Mouse (Mus musculus) Patski (cell line): Measurements from ENCODE around the gene Col5a1. TPM values are rescaled to one million over a fixed set of nuclear protein-coding genes. Genes with fewer than 3 reads are reported as not detected.

ENCODE experiments used
- ATAC-seq: fragments of 100-300 bp; one replicate; pipeline ENCODE4 v1.8.0; 2021
- CTCF ChIA-PET: fragments of 350-600 bp; sonication (Branson Sonifier 250); formaldehyde crosslinking; loops from one replicate; lab custom pipeline; 2022; ENCODE audit warnings: inconsistent platforms; lab: Charles Lee
- POLR2A ChIA-PET: fragments of 350-600 bp; sonication (Branson Sonifier 250); formaldehyde crosslinking; loops from one replicate; lab custom pipeline; 2022; ENCODE audit warnings: antibody characterized with exemption, inconsistent platforms; lab: Charles Lee
- DNase-seq: peaks from one replicate; pipeline ENCODE4 v3.0.0-alpha.2; 2011; ENCODE audit warnings: low read depth, low spot score
- H3K27me3 ChIP-seq: fragments of 371-371 bp; one replicate; pipeline ENCODE4 v1.5.1; 2021
- CTCF ChIP-seq: fragments of 100-300 bp; IDR thresholded peaks from one replicate; pipeline ENCODE4 v1.5.1; 2021
- in situ Hi-C: fragments of 300-500 bp; cut with MboI; formaldehyde crosslinking; loops from 3 replicates; pipeline ENCODE4 v1.11.1; 2018; ENCODE audit warnings: low pct_unique_long_range_greater_than_20kb, mixed read lengths
- polyA plus RNA-seq: library from polyadenylated mRNA; unstranded; gene quantifications from one replicate; pipeline ENCODE4 v1.2.3, GENCODE M21; 2021

The Col5a1 gene
- polyA plus RNA-seq, 1 experiment from 2014 or later: 39.0 TPM

GRCm38 (mm10) chr2:27956751-27957150 is 70.5 kb downstream of the Col5a1 start:
- no peak for DNase-seq
- in situ Hi-C loops: no loop called here
- POLR2A ChIA-PET: no interaction called here

GRCm38 (mm10) chr2:27957184-27957583 is 71.0 kb downstream of the Col5a1 start:
- CTCF ChIA-PET: interaction anchor here (1.8 kb wide), 1 partner anchor 25 kb away, joined by 5 read pairs; no protein-coding TSS in a partner anchor
- H3K27me3 ChIP-seq: no peaks in the 10 kb centered on the region
- POLR2A ChIA-PET: no interaction called here
- DNase-seq (peak; percentile 42), ATAC-seq (no peak)
- in situ Hi-C loops: no loop called here
- no peak for TF ChIP-seq CTCF

More at GRCm38 (mm10) chr2:27956751-27957150, 70.5 kb downstream of the Col5a1 start:
- TF ChIP-seq CTCF: no peak
- H3K27me3 ChIP-seq: no peaks in the 10 kb centered on the region
- no peak for ATAC-seq
- CTCF ChIA-PET: interaction anchor here (1.8 kb wide), 1 partner anchor 24 kb away, joined by 5 read pairs; no protein-coding TSS in a partner anchor

GRCm38 (mm10) chr2:27959275-27959674 is 73.0 kb downstream of the Col5a1 start:
- in situ Hi-C loops: no loop called here
- POLR2A ChIA-PET: no interaction called here
- no peak for TF ChIP-seq CTCF
- no peaks in the 10 kb centered on the region for H3K27me3 ChIP-seq
- CTCF ChIA-PET: interaction anchor here (1.2 to 1.6 kb wide), 2 partner anchors 24 to 28 kb away, joined by 4 to 6 read pairs; no protein-coding TSS in a partner anchor
- ATAC-seq (peak; percentile 68), DNase-seq (peak; percentile 44)

- TF ChIP-seq CTCF: no peak
- in situ Hi-C loops: loop anchor here (5.0 kb wide), 1 partner anchor 34 kb away; no protein-coding TSS in a partner anchor
- ATAC-seq: no peak
These were observed 75.0 kb downstream of the Col5a1 start for GRCm38 (mm10) chr2:27961190-27961589.

GRCm38 (mm10) chr2:27962406-27962805 is 76.2 kb downstream of the Col5a1 start:
- DNase-seq (no peak), ATAC-seq (no peak)
- TF ChIP-seq CTCF: no peak
- POLR2A ChIA-PET: no interaction called here
- in situ Hi-C loops: loop anchor here (5.0 kb wide), 1 partner anchor 35 kb away; no protein-coding TSS in a partner anchor
- CTCF ChIA-PET: interaction anchor here (1.2 kb wide), 1 partner anchor 11 kb away, joined by 3 read pairs; no protein-coding TSS in a partner anchor
- H3K27me3 ChIP-seq: no peaks in the 10 kb centered on the region

More at GRCm38 (mm10) chr2:27961190-27961589, 75.0 kb downstream of the Col5a1 start:
- ChIA-PET CTCF (no interaction called here), POLR2A (no interaction called here)
- no peaks in the 10 kb centered on the region for H3K27me3 ChIP-seq
- DNase-seq: no peak

DNA sequence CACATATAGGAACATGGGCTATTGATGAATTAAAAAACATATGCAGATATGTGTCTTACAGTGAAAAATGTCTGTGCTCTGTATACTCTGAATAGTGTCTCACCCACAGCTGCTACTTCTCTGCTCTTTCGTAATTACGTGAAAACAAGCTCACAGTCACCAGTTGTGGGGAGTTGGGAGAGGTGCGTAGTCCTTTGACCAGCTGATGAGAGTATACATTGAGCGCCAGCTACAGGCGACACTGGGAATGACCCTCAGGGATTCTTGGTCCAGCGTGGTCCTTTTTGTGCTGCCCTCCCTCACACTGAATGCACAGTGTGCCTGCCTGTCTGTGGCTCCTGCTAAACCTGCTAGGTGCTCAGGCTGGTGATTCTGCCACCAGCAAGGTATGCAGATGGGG is 82.9 kb downstream of the Col5a1 start:
- DNase-seq: peak; percentile 13
- CTCF ChIA-PET: interaction anchor here (0.6 to 1.0 kb wide), 3 partner anchors 37 to 268 kb away, joined by 3 to 4 read pairs (median 3); no protein-coding TSS in a partner anchor
- in situ Hi-C loops: no loop called here
- ATAC-seq: no peak
- TF ChIP-seq CTCF: peak; percentile 67
- no peaks in the 10 kb centered on the region for H3K27me3 ChIP-seq
- POLR2A ChIA-PET: no interaction called here

GRCm38 (mm10) chr2:27973840-27974239 is 87.6 kb downstream of the Col5a1 start:
- POLR2A ChIA-PET: no interaction called here
- CTCF ChIA-PET: interaction anchor here (0.6 to 2.4 kb wide), 13 partner anchors 9 to 202 kb away, joined by 3 to 11 read pairs (median 3); no protein-coding TSS in a partner anchor
- in situ Hi-C loops: loop anchor here (5.0 kb wide), 1 partner anchor 202 kb away; no protein-coding TSS in a partner anchor
- ATAC-seq: no peak
- no peaks in the 10 kb centered on the region for H3K27me3 ChIP-seq
- peak; percentile 84 for TF ChIP-seq CTCF
- DNase-seq: no peak

DNA sequence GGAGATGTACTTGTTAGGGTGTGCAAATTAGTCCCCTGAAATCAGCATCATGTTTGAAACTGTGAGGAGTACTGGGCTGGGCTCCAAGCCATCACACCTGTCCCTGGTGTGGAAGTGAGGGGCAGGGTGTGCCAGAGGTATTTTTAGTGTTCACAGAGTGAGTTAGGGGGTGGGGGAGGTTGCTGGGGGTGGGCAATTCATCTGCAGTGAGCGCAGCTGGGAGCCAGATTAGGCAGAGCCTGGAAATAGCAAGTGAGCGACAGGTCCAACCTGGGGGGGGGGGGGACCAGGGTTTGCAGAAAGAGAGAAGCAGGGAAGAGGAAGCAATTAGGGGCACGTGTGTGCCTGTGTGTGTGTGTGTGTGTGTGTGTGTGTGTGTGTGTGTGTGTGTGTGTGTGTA is 89.6 kb downstream of the Col5a1 start:
- TF ChIP-seq CTCF: no peak
- H3K27me3 ChIP-seq: no peaks in the 10 kb centered on the region
- ATAC-seq: no peak
- no peak for DNase-seq
- in situ Hi-C loops: no loop called here
- ChIA-PET CTCF (no interaction called here), POLR2A (no interaction called here)

DNA sequence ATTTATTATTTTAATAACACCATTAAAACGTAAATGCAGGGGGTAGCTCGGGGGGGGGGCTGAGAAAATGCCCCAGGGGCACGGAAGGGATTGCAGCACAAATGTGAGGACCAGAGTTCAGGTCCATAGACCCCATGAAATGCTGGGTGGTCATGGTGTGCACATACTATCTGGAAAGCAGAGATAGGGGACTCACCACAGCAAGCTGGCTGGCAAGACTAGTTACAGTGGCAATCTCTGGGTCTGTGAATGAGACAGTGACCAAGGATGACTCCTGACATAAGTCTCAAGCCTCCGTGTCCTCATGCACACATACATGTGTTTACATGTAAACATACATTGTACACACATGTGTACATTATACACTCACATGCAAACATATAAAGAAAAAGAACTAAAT is 90.3 kb downstream of the Col5a1 start:
- DNase-seq: no peak
- TF ChIP-seq CTCF: no peak
- in situ Hi-C loops: no loop called here
- ATAC-seq: no peak
- ChIA-PET POLR2A (no interaction called here), CTCF (no interaction called here)
- no peaks in the 10 kb centered on the region for H3K27me3 ChIP-seq

DNA sequence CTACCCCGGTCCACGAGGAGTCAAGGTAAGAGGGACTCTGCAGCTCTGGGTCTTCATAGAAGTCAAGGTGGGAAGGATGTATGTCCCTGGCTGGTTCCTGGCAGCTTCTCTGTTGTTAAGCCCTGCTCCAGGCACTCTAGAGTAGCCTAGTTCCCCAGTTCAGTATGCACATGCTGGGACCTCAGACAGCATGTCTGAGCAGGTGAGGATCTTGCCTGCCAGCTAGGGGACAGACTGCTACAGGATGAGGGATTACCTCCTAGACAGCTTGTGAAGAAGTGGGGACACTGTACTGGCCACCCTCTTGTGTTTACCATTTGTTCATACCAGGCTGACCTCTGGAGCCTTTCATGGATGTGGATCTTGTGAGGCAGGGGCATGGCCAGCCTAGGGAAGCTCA is 94.8 kb downstream of the Col5a1 start:
- in situ Hi-C loops: loop anchor here (5.0 kb wide), 2 partner anchors 429 to 436 kb away; no protein-coding TSS in a partner anchor
- ATAC-seq (no peak), DNase-seq (no peak)
- CTCF ChIA-PET: no interaction called here
- POLR2A ChIA-PET: interaction anchor here (0.6 kb wide), 1 partner anchor 15 kb away, joined by 3 read pairs; no protein-coding TSS in a partner anchor
- H3K27me3 ChIP-seq: no peaks in the 10 kb centered on the region
- no peak for TF ChIP-seq CTCF
